Mouse (Mus musculus) cortical plate, adult 2 months (tissue): ENCODE data around the gene H60b.
"Not testable (repeated sequence)": the region's sequence is repeated elsewhere in the genome, so short reads cannot be mapped to it uniquely, and the experiment has no call there.

ENCODE experiments used
- CTCF ChIP-seq: fragments of 200-500 bp; IDR thresholded peaks from 2 replicates; pipeline ENCODE4 v1.5.1; 2011; ENCODE audit warnings: mild to moderate bottlenecking, control low read depth, low read length; ENCODE audit not compliant: insufficient read depth; ENCODE audit errors: extremely low read depth
- POLR2A ChIP-seq: fragments of 200-500 bp; IDR thresholded peaks from 2 replicates; pipeline ENCODE4 v1.6.1; 2011; ENCODE audit warnings: mild to moderate bottlenecking, low read length, control low read depth; ENCODE audit not compliant: insufficient read depth; ENCODE audit errors: extremely low read depth

- not testable (repeated sequence) for TF ChIP-seq POLR2A, CTCF
Observed at GRCm38 (mm10) chr10:22165328-22166003, 7.1 kb downstream of the H60b start.
